Mouse (Mus musculus): Measurements from ENCODE around the gene Ifi206.
"Not testable (repeated sequence)": the region's sequence is repeated elsewhere in the genome, so short reads cannot be mapped to it uniquely, and the experiment has no call there.

The Ifi206 gene

DNA sequence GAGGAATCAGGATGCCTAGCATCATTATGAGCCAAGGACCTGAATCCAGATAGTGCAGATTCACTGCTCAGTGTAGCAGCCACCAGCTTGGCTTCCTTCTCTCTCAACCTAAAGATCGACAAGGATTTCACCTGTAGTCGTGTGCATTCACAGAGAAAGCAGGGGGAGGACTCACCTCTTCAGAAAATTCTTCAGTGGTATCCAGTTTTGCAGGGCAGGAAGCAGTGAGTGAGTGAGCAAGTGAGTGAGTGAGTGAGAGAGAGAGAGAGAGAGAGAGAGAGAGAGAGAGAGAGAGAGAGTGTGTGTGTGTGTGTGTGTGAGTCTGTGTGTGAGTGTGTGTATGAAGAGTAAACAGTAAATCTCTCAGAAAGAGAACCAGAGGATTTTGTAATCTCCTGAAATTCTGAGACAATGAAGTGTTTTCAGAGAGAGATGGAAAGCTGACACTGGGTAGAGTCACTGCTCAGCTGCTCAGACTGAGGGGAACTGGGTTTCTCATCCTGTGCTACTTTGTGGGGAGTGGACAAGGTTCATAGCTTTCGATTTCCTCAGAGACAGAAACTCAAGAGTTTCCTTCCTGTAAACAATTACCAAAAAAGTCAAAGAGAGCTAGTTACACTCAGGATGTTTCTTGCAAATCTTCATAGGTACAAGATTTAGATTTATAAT, at the start of gene Ifi206:
Gene Ifi206 (minus strand): TSS at position 230 of the 669 bp plus-strand sequence.
- not testable (repeated sequence) for DNase-seq

DNA sequence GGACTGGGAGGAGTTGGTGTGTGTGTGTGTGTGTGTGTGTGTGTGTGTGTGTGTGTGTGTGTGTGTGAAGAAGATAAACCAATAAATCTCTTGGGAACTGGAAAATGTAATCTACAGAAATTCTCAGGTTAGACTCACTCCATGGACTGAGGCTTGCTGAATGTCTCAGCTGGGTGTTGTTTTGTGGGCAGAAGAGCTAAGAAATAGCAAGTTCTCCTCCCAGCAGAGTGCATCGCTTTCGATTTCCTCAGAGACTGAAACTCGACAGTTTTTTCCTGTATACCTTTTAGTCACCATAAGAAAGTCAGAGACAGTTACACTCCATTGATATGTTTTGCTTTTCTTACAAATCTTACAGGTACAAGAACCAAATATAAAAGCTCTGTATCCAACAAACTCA, 45.0 kb upstream of the Ifi206 start, which contains the start of gene Ifi214:
Gene Ifi214 (minus strand): TSS at position 167 of the 400 bp plus-strand sequence.
- DNase-seq: not testable (repeated sequence)

GRCm38 (mm10) chr1:173521452-173521851, 30.6 kb upstream of the Ifi206 start:
- no peak for DNase-seq

DNA sequence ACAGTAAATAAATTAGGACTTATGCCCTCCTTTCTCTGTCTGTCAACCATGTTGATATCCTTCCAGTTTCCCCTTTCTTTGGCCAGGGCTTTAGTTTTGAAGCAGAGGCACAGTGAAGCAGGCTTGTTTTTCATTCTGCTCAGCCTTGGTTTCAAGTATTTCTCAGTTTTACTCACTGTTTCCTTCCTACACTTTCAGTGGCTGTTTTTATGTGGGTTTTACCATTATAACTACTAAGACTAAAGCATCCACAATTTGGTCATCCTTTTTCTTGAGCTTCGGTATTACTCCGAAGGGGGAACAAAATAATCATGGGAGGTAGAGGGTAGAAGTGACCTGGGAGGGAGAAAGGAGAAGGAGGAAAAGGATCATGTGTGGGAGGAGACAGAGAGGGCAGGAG, 19.8 kb upstream of the Ifi206 start:
- not testable (repeated sequence) for DNase-seq

DNA sequence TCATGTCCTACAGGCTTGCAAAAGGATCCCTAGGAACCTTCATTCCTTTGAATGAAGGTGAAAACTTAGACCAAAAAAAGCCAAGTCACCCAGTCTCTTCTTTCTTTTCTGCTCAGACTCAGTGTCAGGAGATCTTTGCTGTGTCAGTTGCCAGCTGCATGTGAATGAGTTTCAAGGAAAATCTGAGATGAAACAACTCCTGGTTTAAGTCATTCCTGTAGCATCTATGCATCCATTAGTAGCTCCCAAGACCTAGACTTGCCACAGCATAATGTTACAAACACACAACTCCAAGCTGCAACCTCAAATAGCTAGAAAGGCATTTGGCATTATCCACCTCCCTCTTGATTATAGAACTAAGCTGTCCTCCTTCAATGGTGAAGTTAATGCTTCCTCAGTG, 642 bp upstream of the Ifi206 start:
- not testable (repeated sequence) for DNase-seq

DNA sequence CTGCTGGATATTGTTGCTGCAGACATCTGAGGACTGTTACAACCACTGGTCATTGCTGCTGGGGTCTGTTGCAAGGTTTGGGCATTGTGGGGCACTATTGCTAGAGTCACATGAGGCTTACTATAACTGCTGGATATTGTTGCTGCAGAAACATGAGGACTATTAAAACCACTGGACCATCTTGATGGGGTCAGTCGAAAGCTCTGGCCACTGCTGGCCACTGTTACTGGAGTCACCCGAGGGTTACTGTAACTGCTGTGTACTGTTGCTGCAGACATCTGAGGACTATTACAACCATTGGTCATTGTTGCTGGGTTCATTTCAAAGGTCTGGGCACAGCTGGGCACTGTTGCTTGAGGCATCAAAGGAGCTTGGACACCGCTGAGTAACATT, 9.7 kb downstream of the Ifi206 start:
- DNase-seq: not testable (repeated sequence)

- DNase-seq: not testable (repeated sequence)
Observed at GRCm38 (mm10) chr1:173480399-173481181, 10.3 kb downstream of the Ifi206 start.

- no peak for DNase-seq
Observed at GRCm38 (mm10) chr1:173456761-173457160, 34.1 kb downstream of the Ifi206 start.

DNA sequence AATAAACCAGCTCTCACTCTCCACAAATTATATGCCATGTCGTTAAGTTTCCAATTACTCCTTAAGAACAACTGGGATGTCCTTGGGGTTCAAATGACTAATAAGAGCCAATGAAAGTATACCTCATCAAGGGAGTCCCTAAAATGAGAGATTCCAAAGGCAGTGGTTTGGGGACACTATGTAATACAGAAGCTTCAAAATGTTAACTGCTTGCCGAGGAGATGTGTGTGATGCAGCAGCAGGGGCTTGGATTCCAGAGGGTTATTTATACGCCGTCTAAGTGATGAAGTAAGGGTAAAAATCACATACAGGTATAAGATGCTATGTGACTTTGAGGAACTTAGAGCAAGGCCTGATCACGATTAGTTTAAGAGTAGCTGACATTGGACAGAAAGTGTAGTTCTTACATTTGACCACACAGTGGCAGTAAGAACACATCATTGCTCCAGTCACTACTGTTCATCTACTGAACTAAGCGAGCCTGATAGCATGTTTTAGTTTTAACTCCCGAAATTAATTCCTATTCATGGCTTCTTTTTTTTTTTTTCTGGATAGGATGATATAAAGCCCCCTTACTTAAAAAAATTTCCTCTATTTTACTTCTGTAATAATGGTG, 34.6 kb downstream of the Ifi206 start:
- peak in 1 of 2 experiments; percentile 22 for DNase-seq

DNA sequence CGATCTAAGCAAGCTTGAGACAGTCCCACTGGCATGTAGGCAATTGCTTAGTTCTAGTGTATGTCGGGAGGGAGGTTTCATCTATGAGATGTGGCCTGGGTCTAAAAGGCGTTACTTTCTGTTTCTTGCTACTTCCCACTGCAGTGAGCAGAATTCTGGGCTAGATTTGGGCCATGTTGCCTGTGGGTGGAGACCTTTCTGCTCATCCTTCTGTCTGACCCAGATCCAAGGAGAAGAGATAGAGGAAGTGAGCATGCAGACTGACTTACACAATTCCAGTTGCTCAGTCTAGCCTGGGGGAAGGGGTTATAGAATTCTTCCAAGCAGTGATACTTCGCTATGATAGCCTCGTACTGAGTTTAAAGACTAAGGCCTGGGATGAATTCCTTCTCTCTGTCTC, 39.2 kb downstream of the Ifi206 start:
- DNase-seq: no peak

GRCm38 (mm10) chr1:173450621-173451020, 40.2 kb downstream of the Ifi206 start:
- DNase-seq: no peak

DNA sequence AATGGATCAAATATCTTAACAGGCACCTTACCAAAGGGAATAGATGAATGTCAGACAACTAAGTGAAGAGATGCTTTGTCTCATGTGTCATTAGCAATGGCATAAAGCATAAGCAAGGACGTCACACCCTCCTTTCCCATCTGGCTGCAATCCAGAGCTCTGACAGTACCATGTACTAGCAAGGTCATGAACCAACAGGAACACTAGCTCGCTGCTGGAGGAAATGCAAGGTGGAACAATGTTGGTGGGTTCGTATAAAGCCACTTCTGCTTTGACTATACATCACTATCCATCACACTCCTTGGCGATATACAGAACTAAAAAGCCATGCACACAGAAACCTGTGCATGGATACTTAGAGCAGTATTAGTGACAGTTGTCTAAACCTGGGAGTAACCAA, 43.8 kb downstream of the Ifi206 start:
- DNase-seq: no peak

DNA sequence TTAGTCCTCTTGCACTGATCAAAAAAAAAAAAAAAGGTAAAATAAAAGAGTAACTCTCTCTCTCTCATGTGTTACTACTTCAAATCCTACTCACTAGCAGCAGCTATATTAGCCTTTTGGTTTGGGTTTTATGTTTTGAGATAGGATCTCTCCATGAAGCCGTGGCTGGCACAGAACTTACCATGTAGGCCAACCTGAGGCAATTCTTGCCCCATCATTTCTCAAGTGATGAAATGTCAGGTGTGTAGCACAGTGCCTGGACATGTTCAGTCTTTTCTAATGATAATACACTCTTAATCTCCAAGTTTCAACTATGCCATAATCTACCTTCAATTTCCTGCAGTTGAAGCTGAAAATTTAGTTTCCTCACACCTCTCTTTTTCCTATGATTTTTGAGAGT, 47.8 kb downstream of the Ifi206 start:
- DNase-seq: no peak

- DNase-seq: no peak
Observed at GRCm38 (mm10) chr1:173441210-173441609, 49.6 kb downstream of the Ifi206 start.

DNA sequence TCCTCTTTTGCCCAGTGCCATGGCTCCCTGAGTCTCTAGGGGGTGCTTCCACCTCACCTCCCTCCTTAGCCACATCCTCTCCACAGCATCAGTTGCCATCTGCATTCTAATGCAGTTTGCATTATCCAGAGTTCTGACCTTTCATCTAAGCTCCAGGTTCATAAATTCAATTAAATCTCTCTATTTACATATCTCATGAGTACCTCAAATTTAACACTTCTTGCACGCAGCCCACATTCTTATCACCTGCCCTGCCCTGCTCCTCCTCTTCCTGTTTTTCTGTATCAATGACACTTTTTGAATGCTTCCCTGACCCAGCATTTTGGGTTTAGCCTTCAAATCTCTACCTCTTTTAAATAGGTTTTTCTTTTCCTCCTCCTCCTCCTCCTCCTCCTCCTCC, 50.2 kb downstream of the Ifi206 start:
- no peak for DNase-seq

DNA sequence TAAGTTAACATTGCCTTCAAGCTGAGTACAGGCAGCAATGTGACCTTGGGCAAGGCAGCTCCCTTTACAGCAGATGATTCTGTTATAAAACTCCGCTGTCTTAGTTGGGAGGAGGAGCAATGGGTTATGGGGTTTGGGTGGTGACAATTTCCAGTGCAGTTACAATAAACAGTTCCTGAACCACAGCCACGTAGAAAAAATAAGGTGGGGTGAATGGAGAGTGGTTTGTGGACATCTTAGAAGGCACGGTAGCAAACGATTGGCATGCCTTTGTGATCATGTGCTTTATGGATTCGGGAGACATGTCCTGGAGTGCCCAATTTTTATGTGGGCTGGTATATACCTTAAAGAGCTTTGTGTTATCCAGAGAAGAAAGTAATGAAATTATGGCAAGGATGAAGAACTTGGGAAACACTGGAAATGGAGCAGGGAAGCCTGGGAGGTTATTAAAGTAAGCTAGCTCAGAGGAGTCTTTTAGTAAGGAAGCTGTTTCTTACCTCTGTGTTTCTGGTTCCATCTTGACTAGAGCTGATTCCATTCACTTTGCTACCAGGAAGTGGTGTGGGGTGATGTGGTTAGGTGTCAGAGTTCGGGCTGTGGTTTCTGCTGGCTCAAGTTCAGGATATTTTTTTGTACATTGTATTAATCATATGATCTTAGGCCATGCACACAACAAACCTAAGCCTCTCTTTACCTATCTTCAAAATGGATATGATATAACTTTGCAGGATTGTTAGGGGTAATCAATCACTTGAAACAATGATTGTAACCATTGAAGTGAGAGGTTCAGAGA, 53.5 kb downstream of the Ifi206 start:
- DNase-seq: no peak

DNA sequence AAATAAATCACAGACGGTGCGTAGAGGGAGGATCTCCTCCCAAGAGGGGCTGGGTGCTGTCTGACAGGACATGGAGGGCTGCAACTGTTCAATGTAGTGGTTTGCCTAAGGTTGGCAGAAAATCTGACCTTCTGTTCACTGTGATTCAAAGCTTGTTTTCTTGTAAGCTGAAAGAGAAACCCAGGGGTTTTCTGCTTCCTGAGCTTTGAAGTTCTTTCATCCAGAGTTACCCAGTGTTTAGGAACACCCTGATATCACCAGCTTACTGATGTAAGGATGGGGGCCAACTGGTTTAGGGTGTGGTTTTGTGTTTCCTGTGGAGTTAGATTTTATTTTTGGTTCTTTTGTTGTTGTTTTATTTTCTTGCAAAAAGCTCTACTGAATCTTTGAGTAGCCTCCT, 58.4 kb downstream of the Ifi206 start:
- no peak for DNase-seq

GRCm38 (mm10) chr1:173429995-173430699, 60.7 kb downstream of the Ifi206 start:
- DNase-seq: no peak

- peak in 1 of 2 experiments; percentile 12 for DNase-seq
Observed at GRCm38 (mm10) chr1:173427385-173427784, 63.5 kb downstream of the Ifi206 start.

DNA sequence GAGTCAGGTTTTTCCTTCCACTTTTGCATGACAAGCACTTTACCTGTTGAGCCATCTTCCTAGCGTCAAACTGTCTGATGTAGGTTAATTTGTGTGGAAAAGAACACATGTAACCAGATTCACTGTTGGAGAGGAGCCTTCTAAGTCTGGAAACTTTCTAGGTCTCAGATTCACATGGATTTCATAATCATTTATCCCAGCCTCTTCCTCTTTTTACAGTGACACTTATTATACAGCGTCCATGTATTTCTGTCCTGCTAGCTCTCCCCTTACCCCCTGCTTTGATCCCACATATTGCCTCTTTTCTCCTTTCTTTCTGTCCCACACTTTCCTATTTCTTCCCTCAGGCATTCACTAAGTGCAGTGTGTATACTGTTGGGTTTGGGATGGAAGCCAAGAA, 64.5 kb downstream of the Ifi206 start:
- DNase-seq: no peak

DNA sequence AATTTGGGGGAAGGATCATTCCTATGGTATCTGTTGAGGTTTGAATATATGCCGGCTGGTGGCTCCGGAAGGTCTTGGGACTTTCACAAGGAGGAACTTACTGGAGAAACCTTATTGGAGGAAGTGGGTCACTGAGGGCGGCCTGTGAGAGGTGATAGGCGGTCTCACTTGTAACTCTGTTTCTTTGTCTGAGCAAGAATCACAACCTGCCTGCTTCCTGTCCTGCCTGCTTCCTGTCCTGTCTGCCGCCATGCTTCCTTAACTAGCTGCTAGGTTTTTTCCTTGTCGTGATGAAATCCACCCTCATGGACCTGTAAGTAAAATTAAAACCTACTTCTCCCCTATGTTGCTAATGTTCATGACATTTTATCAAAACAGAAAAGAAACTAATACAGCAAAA, 70.5 kb downstream of the Ifi206 start:
- DNase-seq: peak; percentile 47 to 50

GRCm38 (mm10) chr1:173418936-173419621, 71.8 kb downstream of the Ifi206 start:
- peak in 1 of 2 experiments; percentile 12 for DNase-seq
